Mouse (Mus musculus) heart, embryonic 16.5 days (tissue): ENCODE data around the gene 1700001L19Rik. TPM values are rescaled to one million over a fixed set of nuclear protein-coding genes. Genes with fewer than 3 reads are reported as not detected.
A peak's percentile ranks its signal among the peaks of the same experiment; 100 is the strongest.
"Not testable (repeated sequence)": the region's sequence is repeated elsewhere in the genome, so short reads cannot be mapped to it uniquely, and the experiment has no call there.

Experiments
- ATAC-seq: fragments of 200-750 bp; cut with Nextera tagmentation; replicated peaks from 2 replicates; pipeline ENCODE4 v1.8.0; 2017; ENCODE audit warnings: moderate number of reproducible peaks; ENCODE audit not compliant: insufficient read depth, low FRiP score; ENCODE audit errors: extremely low read depth
- H3K27ac ChIP-seq: fragments of 300-500 bp; sonication (generic); 2 replicates; pipeline ENCODE4 v1.5.1; 2014; ENCODE audit warnings: mild to moderate bottlenecking, low read length, control low read depth, moderate library complexity
- H3K27me3 ChIP-seq: fragments of 300-500 bp; sonication (generic); 2 replicates; pipeline ENCODE4 v1.6.1; 2014; ENCODE audit warnings: low read length, mixed read lengths; ENCODE audit not compliant: control insufficient read depth, insufficient read depth
- H3K36me3 ChIP-seq: fragments of 300-500 bp; sonication (generic); 2 replicates; pipeline ENCODE4 v1.6.1; 2014; ENCODE audit not compliant: control insufficient read depth, insufficient read depth
- H3K4me1 ChIP-seq: fragments of 300-500 bp; sonication (generic); 2 replicates; pipeline ENCODE4 v1.6.1; 2014; ENCODE audit warnings: low read length, mixed read lengths; ENCODE audit not compliant: control insufficient read depth, insufficient read depth
- H3K4me2 ChIP-seq: fragments of 300-500 bp; sonication (generic); 2 replicates; pipeline ENCODE4 v1.6.1; 2014; ENCODE audit warnings: low read depth, mild to moderate bottlenecking, control low read depth, low read length
- H3K4me3 ChIP-seq: fragments of 300-500 bp; sonication (generic); 2 replicates; pipeline ENCODE4 v1.5.1; 2014; ENCODE audit warnings: mild to moderate bottlenecking, control low read depth, low read length
- H3K9ac ChIP-seq: fragments of 300-500 bp; sonication (generic); 2 replicates; pipeline ENCODE4 v1.6.1; 2014; ENCODE audit warnings: low read length, control low read depth
- H3K9me3 ChIP-seq: fragments of 300-500 bp; sonication (generic); replicated peaks from 2 replicates; pipeline ENCODE4 v1.6.1; 2016; ENCODE audit warnings: low read length; ENCODE audit not compliant: control insufficient read depth
- WGBS: fragments of 180-500 bp; shearing (Covaris S2); extraction: QIAGEN DNeasy Blood & Tissue Kit; methylation state at CpG from one replicate; pipeline ENCODE4 v1.1.7; 2014; 5-methylcytosine and 5-hydroxymethylcytosine counted together
- polyA plus RNA-seq: library from polyadenylated mRNA; unstranded; fragments of >200 nt; fragmentation: Nextera tagmentation; extraction: Ambion mirVana; gene quantifications from 2 replicates; pipeline ENCODE4 v1.2.1, GENCODE M21; 2015

1700001L19Rik gene
- polyA plus RNA-seq: 0.26 and 0.70 TPM in 2 replicates

GRCm38 (mm10) chr13:68597199-68597598 lies at the start of gene 1700001L19Rik:
Gene 1700001L19Rik (plus strand): TSS chr13:68597421.
- H3K4me3 ChIP-seq: no peak within 1 kb of the TSS
- H3K9me3 ChIP-seq: no peaks in the 10 kb centered on the region
- WGBS: 12% methylated on average over 10 of the region's 10 CpGs
- H3K9ac ChIP-seq: no peak within 1 kb of the TSS
- H3K27me3 ChIP-seq: peaks cover 7% of the 10 kb centered on the region; the same call in 1 of the 2 replicates
- peaks cover 5% of the 10 kb centered on the region; the same call in 1 of the 2 replicates for H3K4me1 ChIP-seq
- no peak within 1 kb of the TSS for H3K27ac ChIP-seq
- peak within 1 kb of the TSS; percentile 3; the same call in 1 of the 2 replicates for H3K4me2 ChIP-seq
- ATAC-seq: no peak
- H3K36me3 ChIP-seq: peaks cover 10% of the 10 kb centered on the region

GRCm38 (mm10) chr13:68553391-68553790 lies 43.8 kb upstream of the 1700001L19Rik start:
- not testable (repeated sequence) for H3K36me3 ChIP-seq, H3K4me2 ChIP-seq, H3K27me3 ChIP-seq, H3K9me3 ChIP-seq, H3K4me1 ChIP-seq, H3K27ac ChIP-seq, H3K4me3 ChIP-seq, H3K9ac ChIP-seq, ATAC-seq
- 19% methylated on average over 4 of the region's 6 CpGs for WGBS

- Histone ChIP-seq H3K9ac (no peak overlapping the region), H3K4me3 (no peak overlapping the region), H3K4me2 (no peak overlapping the region), H3K4me1 (peaks cover 7% of the 10 kb centered on the region; the same call in 1 of the 2 replicates), H3K9me3 (no peaks in the 10 kb centered on the region), H3K27ac (no peak overlapping the region), H3K27me3 (no peaks in the 10 kb centered on the region), H3K36me3 (peaks cover 49% of the 10 kb centered on the region)
- WGBS: 95% methylated on average over 9 of the region's 9 CpGs
- no peak for ATAC-seq
These were observed 29.1 kb upstream of the 1700001L19Rik start for GRCm38 (mm10) chr13:68568110-68568509.

- Histone ChIP-seq H3K9ac (no peak overlapping the region), H3K4me1 (peaks cover 11% of the 10 kb centered on the region), H3K4me3 (no peak overlapping the region), H3K4me2 (no peak overlapping the region), H3K36me3 (peaks cover 44% of the 10 kb centered on the region), H3K27ac (no peak overlapping the region), H3K9me3 (no peaks in the 10 kb centered on the region), H3K27me3 (no peaks in the 10 kb centered on the region)
- WGBS: 85% methylated on average over 11 of the region's 11 CpGs
- ATAC-seq: no peak
These were observed 28.7 kb upstream of the 1700001L19Rik start for GRCm38 (mm10) chr13:68568548-68568947.

- H3K27ac ChIP-seq: no peak overlapping the region
- peaks cover 13% of the 10 kb centered on the region for H3K4me1 ChIP-seq
- H3K9ac ChIP-seq: no peak overlapping the region
- no peak for ATAC-seq
- WGBS: 61% methylated on average over 17 of the region's 17 CpGs
- H3K36me3 ChIP-seq: peaks cover 34% of the 10 kb centered on the region
- H3K4me2 ChIP-seq: no peak overlapping the region
- no peak overlapping the region for H3K4me3 ChIP-seq
- H3K27me3 ChIP-seq: no peaks in the 10 kb centered on the region
- no peaks in the 10 kb centered on the region for H3K9me3 ChIP-seq
These were observed 27.5 kb upstream of the 1700001L19Rik start for GRCm38 (mm10) chr13:68569589-68570336.

- peak overlapping the region; percentile 82 for H3K27ac ChIP-seq
- H3K4me3 ChIP-seq: no peak overlapping the region
- peaks cover 13% of the 10 kb centered on the region for H3K4me1 ChIP-seq
- peak; percentile 92 for ATAC-seq
- no peaks in the 10 kb centered on the region for H3K27me3 ChIP-seq
- peaks cover 21% of the 10 kb centered on the region for H3K36me3 ChIP-seq
- H3K9ac ChIP-seq: no peak overlapping the region
- no peaks in the 10 kb centered on the region for H3K9me3 ChIP-seq
- WGBS: 37% methylated on average over 19 of the region's 19 CpGs
- peak overlapping the region; percentile 44 for H3K4me2 ChIP-seq
These were observed 25.0 kb upstream of the 1700001L19Rik start for GRCm38 (mm10) chr13:68572247-68572646.

- H3K4me2 ChIP-seq: peak overlapping the region; percentile 44
- H3K27me3 ChIP-seq: no peaks in the 10 kb centered on the region
- WGBS: 52% methylated on average over 10 of the region's 10 CpGs
- no peaks in the 10 kb centered on the region for H3K9me3 ChIP-seq
- no peak overlapping the region for H3K4me3 ChIP-seq
- ATAC-seq: peak; percentile 66
- H3K27ac ChIP-seq: peak overlapping the region; percentile 82
- H3K4me1 ChIP-seq: peaks cover 13% of the 10 kb centered on the region
- peaks cover 19% of the 10 kb centered on the region for H3K36me3 ChIP-seq
- peak overlapping the region; percentile 42 for H3K9ac ChIP-seq
These were observed 24.0 kb upstream of the 1700001L19Rik start for GRCm38 (mm10) chr13:68572966-68573913.

GRCm38 (mm10) chr13:68574398-68574797 lies 22.8 kb upstream of the 1700001L19Rik start:
- H3K27me3 ChIP-seq: no peaks in the 10 kb centered on the region
- no peak overlapping the region for H3K4me2 ChIP-seq
- H3K9ac ChIP-seq: no peak overlapping the region
- ATAC-seq: no peak
- H3K4me1 ChIP-seq: peaks cover 13% of the 10 kb centered on the region
- H3K36me3 ChIP-seq: peaks cover 23% of the 10 kb centered on the region
- no peak overlapping the region for H3K27ac ChIP-seq
- H3K9me3 ChIP-seq: no peaks in the 10 kb centered on the region
- WGBS: 74% methylated on average over 4 of the region's 4 CpGs
- no peak overlapping the region for H3K4me3 ChIP-seq
